Mouse (Mus musculus) G1E (cell line): ENCODE data around the gene Srl.

Source experiments
- CTCF ChIP-seq: IDR thresholded peaks from 2 replicates; pipeline ENCODE4 v1.5.1; 2012; ENCODE audit warnings: low read depth, low read length, inconsistent platforms, mixed read lengths
- GATA2 ChIP-seq: IDR thresholded peaks from 2 replicates; pipeline ENCODE4 v1.6.1; 2012; ENCODE audit warnings: low read depth, low read length, inconsistent platforms, borderline replicate concordance
- POLR2AphosphoS5 ChIP-seq: IDR thresholded peaks from 2 replicates; pipeline ENCODE4 v1.6.1; 2012; ENCODE audit warnings: low read depth, low read length, inconsistent platforms; ENCODE audit not compliant: insufficient replicate concordance

GRCm38 (mm10) chr16:4551056-4551455 is 9.4 kb upstream of the Srl start:
- TF ChIP-seq POLR2AphosphoS5: no peak
- peak; percentile 91 for TF ChIP-seq CTCF
- TF ChIP-seq GATA2: no peak
